Mouse (Mus musculus): ENCODE measurements around the gene Gcnt2. TPM values are rescaled to one million over a fixed set of nuclear protein-coding genes. Genes with fewer than 3 reads are reported as not detected.

Gcnt2 gene
- polyA plus RNA-seq, 1 experiment, result 5.3 TPM

DNA sequence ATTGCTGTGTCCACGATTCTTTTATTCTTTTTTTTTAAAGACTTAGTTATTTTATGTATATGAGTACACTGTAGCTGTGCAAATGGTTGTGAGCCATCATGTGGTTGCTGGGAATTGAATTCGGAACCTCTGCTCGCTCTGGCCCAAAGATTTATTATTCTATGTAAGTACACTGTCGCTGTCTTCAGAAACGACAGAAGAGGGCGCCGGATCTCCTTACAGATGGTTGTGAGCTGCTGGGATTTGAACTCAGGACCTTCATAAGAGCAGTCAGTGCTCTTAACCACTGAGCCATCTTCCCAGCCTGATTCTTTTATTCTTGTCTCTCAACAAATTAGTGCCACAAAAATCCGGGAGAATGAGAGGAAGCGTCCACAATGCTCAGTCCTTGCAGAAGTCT is 13.2 kb upstream of the Gcnt2 start:
- H3ac ChIP-seq (ENCODE audit: control insufficient read depth, insufficient read length), result no peak overlapping the region
- no peaks in the 10 kb centered on the region for H3K79me2 ChIP-seq (ENCODE audit: control insufficient read depth, insufficient read depth)
- no peaks in the 10 kb centered on the region for H3K36me3 ChIP-seq (ENCODE audit: control insufficient read depth, insufficient read depth)
- H3K27me3 ChIP-seq (ENCODE audit: control insufficient read depth, insufficient read depth, insufficient read length), result no peaks in the 10 kb centered on the region
- H3K4me2 ChIP-seq (ENCODE audit: low read depth), result no peak overlapping the region
- TF ChIP-seq REST (IDR thresholded peaks at IDR 0.05; ENCODE audit: insufficient read depth, insufficient read length) (no peak), CEBPB (IDR thresholded peaks at IDR 0.05; ENCODE audit: insufficient read depth, poor library complexity, severe bottlenecking) (no peak), MYOG (IDR thresholded peaks at IDR 0.05; ENCODE audit: control insufficient read depth in 1 of 3, insufficient read depth in 1 of 3, insufficient read length in 2 of 3, low read depth in 2 of 3) (no peak), SRF (IDR thresholded peaks at IDR 0.05; ENCODE audit: control insufficient read depth, insufficient read length, low read depth) (no peak), TCF3 (IDR thresholded peaks at IDR 0.05; ENCODE audit: insufficient read length, low read depth) (no peak), MAX (IDR thresholded peaks at IDR 0.05; ENCODE audit: low read depth) (no peak), E2F4 (IDR thresholded peaks at IDR 0.05; ENCODE audit: insufficient read depth) (no peak), USF1 (IDR thresholded peaks at IDR 0.05; ENCODE audit: low read depth) (no peak), MYOD1 (IDR thresholded peaks at IDR 0.05; ENCODE audit: control insufficient read depth in 1 of 3, insufficient read length in 2 of 3, low read depth in 2 of 3) (no peak), TCF12 (IDR thresholded peaks at IDR 0.05; ENCODE audit: insufficient read depth, poor library complexity, severe bottlenecking) (no peak), POLR2A (IDR thresholded peaks at IDR 0.05; ENCODE audit: insufficient read length, low read depth) (no peak), POLR2AphosphoS2 (IDR thresholded peaks at IDR 0.05; ENCODE audit: insufficient read length, low read depth) (no peak)
- H3K4me3 ChIP-seq, result no peak overlapping the region

GRCm38 (mm10) chr13:40847898-40848297 is 11.7 kb upstream of the Gcnt2 start:
- no peak overlapping the region for H3K4me2 ChIP-seq (ENCODE audit: low read depth)
- no peaks in the 10 kb centered on the region for H3K79me2 ChIP-seq (ENCODE audit: control insufficient read depth, insufficient read depth)
- no peak overlapping the region for H3ac ChIP-seq (ENCODE audit: control insufficient read depth, insufficient read length)
- no peaks in the 10 kb centered on the region for H3K27me3 ChIP-seq (ENCODE audit: control insufficient read depth, insufficient read depth, insufficient read length)
- TF ChIP-seq POLR2A (IDR thresholded peaks at IDR 0.05; ENCODE audit: insufficient read length, low read depth) (no peak), MAX (IDR thresholded peaks at IDR 0.05; ENCODE audit: low read depth) (no peak), SRF (IDR thresholded peaks at IDR 0.05; ENCODE audit: control insufficient read depth, insufficient read length, low read depth) (no peak), REST (IDR thresholded peaks at IDR 0.05; ENCODE audit: insufficient read depth, insufficient read length) (no peak), MYOD1 (IDR thresholded peaks at IDR 0.05; ENCODE audit: control insufficient read depth in 1 of 3, insufficient read length in 2 of 3, low read depth in 2 of 3) (no peak), POLR2AphosphoS2 (IDR thresholded peaks at IDR 0.05; ENCODE audit: insufficient read length, low read depth) (no peak), E2F4 (IDR thresholded peaks at IDR 0.05; ENCODE audit: insufficient read depth) (no peak), CEBPB (IDR thresholded peaks at IDR 0.05; ENCODE audit: insufficient read depth, poor library complexity, severe bottlenecking) (no peak), USF1 (IDR thresholded peaks at IDR 0.05; ENCODE audit: low read depth) (no peak), TCF3 (IDR thresholded peaks at IDR 0.05; ENCODE audit: insufficient read length, low read depth) (no peak), MYOG (IDR thresholded peaks at IDR 0.05; ENCODE audit: control insufficient read depth in 1 of 3, insufficient read depth in 1 of 3, insufficient read length in 2 of 3, low read depth in 2 of 3) (no peak), TCF12 (IDR thresholded peaks at IDR 0.05; ENCODE audit: insufficient read depth, poor library complexity, severe bottlenecking) (no peak)
- no peaks in the 10 kb centered on the region for H3K36me3 ChIP-seq (ENCODE audit: control insufficient read depth, insufficient read depth)
- no peak overlapping the region for H3K4me3 ChIP-seq

DNA sequence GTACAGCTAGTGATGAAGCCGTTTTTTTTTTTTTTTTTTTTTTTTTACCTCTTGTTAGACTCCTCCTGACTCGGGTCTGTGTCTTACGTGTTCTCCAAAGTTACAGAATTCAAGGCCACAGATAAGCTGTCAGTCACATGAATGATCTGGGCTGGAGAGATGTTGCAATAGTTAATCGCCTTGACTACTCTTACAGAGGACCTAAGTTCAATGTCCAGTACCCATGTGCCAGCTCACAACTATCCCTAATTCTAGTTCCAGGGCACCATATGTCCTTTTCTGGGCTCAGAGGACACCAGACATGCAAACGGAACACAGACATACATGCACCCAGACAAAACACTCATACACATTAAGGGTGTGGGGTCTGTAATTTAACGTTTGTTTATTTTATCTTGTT is 8.9 kb upstream of the Gcnt2 start:
- no peak overlapping the region for H3ac ChIP-seq (ENCODE audit: control insufficient read depth, insufficient read length)
- H3K79me2 ChIP-seq (ENCODE audit: control insufficient read depth, insufficient read depth), result no peaks in the 10 kb centered on the region
- H3K4me2 ChIP-seq (ENCODE audit: low read depth), result no peak overlapping the region
- H3K4me3 ChIP-seq, result no peak overlapping the region
- no peaks in the 10 kb centered on the region for H3K36me3 ChIP-seq (ENCODE audit: control insufficient read depth, insufficient read depth)
- TF ChIP-seq E2F4 (IDR thresholded peaks at IDR 0.05; ENCODE audit: insufficient read depth) (no peak), CEBPB (IDR thresholded peaks at IDR 0.05; ENCODE audit: insufficient read depth, poor library complexity, severe bottlenecking) (no peak), MAX (IDR thresholded peaks at IDR 0.05; ENCODE audit: low read depth) (no peak)
- no peaks in the 10 kb centered on the region for H3K27me3 ChIP-seq (ENCODE audit: control insufficient read depth, insufficient read depth, insufficient read length)

DNA sequence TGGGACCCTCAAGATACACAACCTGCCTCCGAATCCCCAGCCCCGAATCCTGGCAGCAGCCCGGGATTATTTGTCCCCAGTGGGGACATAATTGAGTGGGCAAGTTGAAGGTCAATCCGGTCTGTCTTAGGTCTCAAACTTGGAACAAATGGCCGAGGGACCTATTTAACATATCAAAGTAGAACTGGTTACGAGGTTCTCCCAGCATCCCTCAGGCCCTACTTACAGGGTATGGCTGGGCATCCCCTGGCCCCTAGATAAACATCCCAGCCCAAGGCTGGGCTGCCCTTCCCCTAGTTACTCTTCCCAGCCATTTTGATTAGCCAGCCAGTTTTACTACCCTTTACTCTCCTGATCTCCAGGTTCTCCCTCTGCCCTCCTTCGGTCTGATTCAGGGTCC is 8.3 kb upstream of the Gcnt2 start:
- Histone ChIP-seq H3ac (ENCODE audit: control insufficient read depth, insufficient read length) (no peak overlapping the region), H3K27me3 (ENCODE audit: control insufficient read depth, insufficient read depth, insufficient read length) (no peaks in the 10 kb centered on the region), H3K4me3 (no peak overlapping the region), H3K4me2 (ENCODE audit: low read depth) (no peak overlapping the region), H3K36me3 (ENCODE audit: control insufficient read depth, insufficient read depth) (no peaks in the 10 kb centered on the region), H3K79me2 (ENCODE audit: control insufficient read depth, insufficient read depth) (no peaks in the 10 kb centered on the region)
- TF ChIP-seq REST (IDR thresholded peaks at IDR 0.05; ENCODE audit: insufficient read depth, insufficient read length) (no peak), POLR2AphosphoS2 (IDR thresholded peaks at IDR 0.05; ENCODE audit: insufficient read length, low read depth) (no peak), E2F4 (IDR thresholded peaks at IDR 0.05; ENCODE audit: insufficient read depth) (no peak), MYOD1 (IDR thresholded peaks at IDR 0.05; ENCODE audit: control insufficient read depth in 1 of 3, insufficient read length in 2 of 3, low read depth in 2 of 3) (no peak), USF1 (IDR thresholded peaks at IDR 0.05; ENCODE audit: low read depth) (no peak), TCF3 (IDR thresholded peaks at IDR 0.05; ENCODE audit: insufficient read length, low read depth) (no peak)

DNA sequence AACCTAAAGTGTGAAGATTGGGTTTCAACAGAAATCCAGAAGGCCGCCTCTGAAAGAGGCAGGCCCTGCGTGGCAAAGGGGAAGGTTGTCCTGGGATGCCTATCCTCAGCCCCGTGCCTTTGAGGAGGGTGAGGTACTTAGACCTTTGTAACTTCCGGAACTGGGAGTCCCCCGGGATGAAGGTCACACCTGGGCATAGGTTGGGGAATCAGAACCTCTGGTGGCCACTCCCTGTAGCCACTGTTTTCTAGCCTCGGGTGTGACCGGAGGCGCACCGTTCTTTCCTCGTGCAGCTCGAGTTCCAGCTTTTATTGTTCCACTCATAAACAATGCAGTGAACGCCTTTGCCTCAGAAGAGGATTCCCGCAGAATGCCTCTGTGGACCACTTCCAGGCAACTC is 7.6 kb upstream of the Gcnt2 start:
- Histone ChIP-seq H3K36me3 (ENCODE audit: control insufficient read depth, insufficient read depth) (no peaks in the 10 kb centered on the region), H3K4me2 (ENCODE audit: low read depth) (no peak overlapping the region), H3K4me3 (no peak overlapping the region), H3K27me3 (ENCODE audit: control insufficient read depth, insufficient read depth, insufficient read length) (no peaks in the 10 kb centered on the region), H3K79me2 (ENCODE audit: control insufficient read depth, insufficient read depth) (no peaks in the 10 kb centered on the region), H3ac (ENCODE audit: control insufficient read depth, insufficient read length) (no peak overlapping the region)
- TF ChIP-seq MAX (IDR thresholded peaks at IDR 0.05; ENCODE audit: low read depth), result no peak
- TF ChIP-seq POLR2A (IDR thresholded peaks at IDR 0.05; ENCODE audit: insufficient read length, low read depth), result no peak
- no peak for TF ChIP-seq TCF12 (IDR thresholded peaks at IDR 0.05; ENCODE audit: insufficient read depth, poor library complexity, severe bottlenecking)
- no peak for TF ChIP-seq MYOG (IDR thresholded peaks at IDR 0.05; ENCODE audit: control insufficient read depth in 1 of 3, insufficient read depth in 1 of 3, insufficient read length in 2 of 3, low read depth in 2 of 3)
- TF ChIP-seq TCF3 (IDR thresholded peaks at IDR 0.05; ENCODE audit: insufficient read length, low read depth), result no peak
- no peak for TF ChIP-seq SRF (IDR thresholded peaks at IDR 0.05; ENCODE audit: control insufficient read depth, insufficient read length, low read depth)
- no peak for TF ChIP-seq MYOD1 (IDR thresholded peaks at IDR 0.05; ENCODE audit: control insufficient read depth in 1 of 3, insufficient read length in 2 of 3, low read depth in 2 of 3)
- no peak for TF ChIP-seq REST (IDR thresholded peaks at IDR 0.05; ENCODE audit: insufficient read depth, insufficient read length)
- no peak for TF ChIP-seq E2F4 (IDR thresholded peaks at IDR 0.05; ENCODE audit: insufficient read depth)

All from myocyte (in vitro differentiated cells).